30 mouse cellular contexts compared by ENCODE assay signal in genomic region chr3:75301072-75301471, GRCm38 (mm10). TPM values are rescaled to one million over a fixed set of nuclear protein-coding genes. Genes with fewer than 3 reads are reported as not detected.
"Had no signal": no experiment of that assay in that cellular context is flagged by ENCODE, and none has a peak within 500 bp of the region (broad histone marks: within the 10 kb centered on the region; RNA-seq: fewer than 3 reads in every experiment).

No protein-coding gene starts in this region.

- H3K27me3 ChIP-seq: liver, embryonic 13.5 days; midbrain, embryonic 15.5 days; neural tube, embryonic 13.5 days; stomach, embryonic 15.5 days had no signal

- H3K36me3 ChIP-seq: liver, embryonic 13.5 days; midbrain, embryonic 15.5 days; neural tube, embryonic 13.5 days; stomach, embryonic 15.5 days had no signal

- H3K4me3 ChIP-seq: liver, embryonic 13.5 days; midbrain, embryonic 15.5 days; myocyte; neural tube, embryonic 13.5 days; stomach, embryonic 15.5 days had no signal

- H3K4me2 ChIP-seq: liver, embryonic 13.5 days; midbrain, embryonic 11.5 days; midbrain, embryonic 15.5 days; neural tube, embryonic 13.5 days; stomach, embryonic 15.5 days had no signal

- H3K9me3 ChIP-seq: liver, embryonic 13.5 days; midbrain, embryonic 15.5 days; neural tube, embryonic 13.5 days; stomach, embryonic 15.5 days had no signal

- H3K27ac ChIP-seq: liver, embryonic 13.5 days; midbrain, embryonic 15.5 days; neural tube, embryonic 13.5 days; stomach, embryonic 15.5 days had no signal

- H3K4me1 ChIP-seq: liver, embryonic 13.5 days; stomach, embryonic 15.5 days had no signal

- ATAC-seq: midbrain, embryonic 15.5 days had no signal

- H3K9ac ChIP-seq: liver, embryonic 13.5 days; midbrain, embryonic 15.5 days; neural tube, embryonic 13.5 days; stomach, embryonic 15.5 days had no signal

- DNase-seq: kidney, adult 18-20 months; kidney, postnatal 10 days; kidney, postnatal 36 days; liver, embryonic 13.5 days; lung, adult 2 months; lung, postnatal 14 days; lung, postnatal 4 days; retina, postnatal 1 day; right cerebral cortex, postnatal 25 days; spleen, adult 18-20 months; thymus, adult 18-20 months; thymus, postnatal 36 days had no signal

RNA-seq across cellular contexts. Expression of gene Serpini2, which starts 31.2 kb away (rescaled TPM):
- total RNA-seq: layer of hippocampus, postnatal 25 days; left cerebral cortex, adult 18-20 months; left cerebral cortex, postnatal 25 days; megakaryocyte progenitor cell, adult 5-6 weeks; megakaryocyte-erythroid progenitor cell, adult 5-6 weeks; monocyte, adult 5-6 weeks; neutrophil, adult 5-6 weeks had no signal
- polyA plus RNA-seq: kidney, embryonic 14.5 days; limb, embryonic 11.5 days; limb, embryonic 14.5 days; liver, adult 2 months; liver, embryonic 13.5 days; lung, adult 2 months; lung, embryonic 16.5 days; midbrain, embryonic 11.5 days; midbrain, embryonic 15.5 days; myocyte; neural tube, embryonic 13.5 days; urinary bladder, adult 2 months had no signal
